Mouse (Mus musculus) mature B cell (primary cell): ENCODE results near the gene Kng2.
"Not testable (repeated sequence)": the region's sequence is repeated elsewhere in the genome, so short reads cannot be mapped to it uniquely, and the experiment has no call there.

Source experiments
- in situ Hi-C: fragments of 300-500 bp; cut with MboI; formaldehyde crosslinking; loops from 2 replicates; pipeline ENCODE4 v1.14.3; 2019

Kng2 gene

DNA sequence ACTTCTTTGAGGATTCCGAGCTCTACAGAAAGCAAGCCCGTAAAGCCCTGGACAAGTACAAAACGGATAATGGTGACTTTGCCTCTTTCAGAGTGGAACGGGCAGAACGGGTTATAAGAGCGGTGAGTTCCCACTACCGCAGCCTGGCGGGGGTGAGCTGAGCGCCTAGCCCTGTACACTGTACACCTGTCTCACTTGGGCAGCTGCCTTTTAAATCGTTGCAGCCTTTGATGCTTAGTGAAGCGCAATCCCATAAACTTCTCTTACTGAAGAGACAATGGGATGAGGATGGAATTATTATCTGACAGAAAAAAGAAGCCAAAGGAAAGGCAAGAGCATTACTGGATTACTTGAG lies 73.2 kb downstream of the Kng2 start:
- in situ Hi-C loops, result no loop called here

DNA sequence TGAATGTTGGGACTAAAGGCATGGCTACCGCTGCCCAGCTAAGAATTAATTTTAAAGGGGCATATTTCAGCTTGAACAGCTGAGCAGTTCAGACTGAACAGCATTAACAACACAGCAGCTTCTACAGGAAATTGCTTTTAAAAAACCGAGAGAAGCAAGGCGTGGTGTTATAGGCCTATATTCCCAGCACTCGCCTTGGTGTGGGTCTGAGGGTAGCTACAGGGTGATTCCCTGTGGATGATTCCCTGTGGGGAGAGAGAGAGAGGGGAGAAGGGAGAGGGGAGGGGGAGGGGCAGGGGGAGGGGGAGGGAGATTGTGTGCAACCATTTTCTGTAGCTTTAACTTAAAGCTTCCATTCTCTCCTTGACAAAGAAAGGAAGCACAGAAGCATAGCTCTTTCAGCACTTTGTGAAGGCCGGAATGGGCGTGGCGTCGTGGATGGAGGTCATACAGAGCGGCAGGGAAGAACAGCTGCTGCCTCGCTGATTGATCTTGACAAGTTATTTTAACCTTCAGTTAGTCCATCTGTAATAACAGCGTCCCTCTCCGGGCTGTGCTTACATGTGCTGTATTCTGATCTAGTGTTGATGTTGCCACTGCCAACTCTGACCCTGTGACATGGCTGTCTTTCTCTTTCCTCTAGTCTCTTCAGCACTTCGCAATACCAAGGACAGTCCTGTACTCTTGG lies 73.7 kb downstream of the Kng2 start:
- in situ Hi-C loops, result no loop called here

DNA sequence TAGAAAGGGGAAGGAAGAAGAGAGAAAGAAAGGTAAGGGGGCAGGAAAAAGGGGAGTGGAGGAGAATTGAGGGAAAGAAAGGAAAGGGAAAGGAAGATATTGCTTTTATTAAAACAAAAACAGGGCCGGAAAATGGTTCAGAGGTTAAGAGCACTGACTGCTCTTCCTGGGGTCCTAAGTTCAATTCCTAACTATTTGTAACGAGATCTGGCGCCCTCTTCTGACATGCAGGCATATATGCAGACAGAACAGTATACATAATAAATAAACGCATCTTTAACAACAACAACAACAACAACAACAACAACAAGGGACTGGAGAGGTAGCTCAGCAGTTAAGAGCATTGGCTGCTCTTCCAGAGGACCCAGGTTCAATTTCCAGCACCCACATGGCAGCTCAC lies 76.2 kb downstream of the Kng2 start:
- in situ Hi-C loops, result no loop called here

DNA sequence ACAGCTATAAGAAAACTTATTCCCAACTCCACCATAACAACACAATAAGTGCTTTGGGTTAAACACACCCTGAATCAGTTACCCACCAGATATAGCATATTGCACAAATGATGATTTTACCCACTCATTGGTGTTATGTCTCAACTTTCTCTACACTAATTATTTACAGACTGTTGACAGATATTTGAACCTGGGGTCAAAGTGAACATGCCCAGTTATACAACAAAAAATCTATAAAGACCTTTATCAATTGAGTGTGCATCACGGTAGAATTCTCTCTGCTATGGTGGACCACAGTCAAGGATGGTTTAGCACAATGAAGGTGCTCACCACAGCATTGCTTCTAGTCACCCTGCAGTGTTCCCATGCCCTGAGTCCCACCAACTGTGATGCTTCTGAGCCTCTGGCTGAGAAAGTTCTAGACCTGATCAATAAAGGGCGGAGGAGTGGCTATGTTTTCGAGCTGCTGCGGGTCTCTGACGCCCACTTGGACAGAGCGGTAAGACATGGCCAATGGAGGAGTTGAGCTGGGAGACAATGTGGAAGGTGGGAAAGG lies 78.4 kb downstream of the Kng2 start, which contains the start of gene Hrg:
Gene Hrg, plus strand, starts transcription at position 233 of the 556 bp plus-strand sequence.
- in situ Hi-C loops, result no loop called here

DNA sequence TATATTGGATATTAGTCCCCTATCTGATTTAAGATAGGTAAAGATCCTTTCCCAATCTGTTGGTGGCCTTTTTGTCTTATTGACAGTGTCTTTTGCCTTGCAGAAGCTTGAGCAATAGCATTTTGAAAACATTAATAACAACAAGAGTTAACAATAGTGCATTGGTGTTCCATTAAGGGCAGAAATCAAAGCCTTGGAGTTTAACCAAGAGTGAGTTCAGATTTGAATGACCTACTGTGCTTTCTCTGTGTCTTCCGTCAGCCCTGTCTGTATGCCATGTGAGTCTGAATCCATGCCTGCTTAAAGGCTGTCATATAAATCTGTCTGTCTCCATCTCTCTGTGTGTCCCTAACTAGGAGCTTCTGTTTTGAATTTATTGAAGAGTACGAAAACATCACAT lies 81.9 kb downstream of the Kng2 start:
- in situ Hi-C loops, result no loop called here

DNA sequence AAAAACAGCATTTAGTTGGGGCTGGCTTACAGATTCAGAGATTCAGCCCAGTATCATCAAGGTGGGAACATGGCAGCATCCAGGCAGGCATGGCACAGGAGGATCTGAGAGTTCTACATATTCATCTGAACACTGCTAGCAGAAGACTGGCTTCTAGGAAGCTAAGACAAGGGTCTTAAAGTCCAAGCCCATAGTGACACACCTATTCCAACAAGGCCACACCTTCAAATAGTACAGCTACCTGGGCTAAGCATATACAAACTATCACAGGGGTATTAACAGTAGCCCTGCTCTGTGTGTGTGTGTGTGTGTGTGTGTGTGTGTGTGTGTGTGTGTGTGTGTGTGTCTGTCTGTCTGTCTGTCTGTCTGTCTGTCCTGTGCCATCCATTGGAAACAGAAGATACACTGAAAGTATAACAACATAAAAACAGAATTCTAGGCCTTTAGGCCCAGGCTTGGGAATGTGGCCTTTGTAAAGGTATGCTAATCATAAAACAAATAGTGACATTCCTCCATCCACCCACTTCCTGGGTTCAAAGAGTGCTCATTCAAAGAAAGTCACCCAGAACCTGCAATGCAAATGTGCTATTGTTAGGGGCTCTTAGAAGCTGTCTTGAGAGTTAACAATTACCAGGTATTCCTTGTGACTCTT lies 87.3 kb downstream of the Kng2 start:
- in situ Hi-C loops, result not testable (repeated sequence)

DNA sequence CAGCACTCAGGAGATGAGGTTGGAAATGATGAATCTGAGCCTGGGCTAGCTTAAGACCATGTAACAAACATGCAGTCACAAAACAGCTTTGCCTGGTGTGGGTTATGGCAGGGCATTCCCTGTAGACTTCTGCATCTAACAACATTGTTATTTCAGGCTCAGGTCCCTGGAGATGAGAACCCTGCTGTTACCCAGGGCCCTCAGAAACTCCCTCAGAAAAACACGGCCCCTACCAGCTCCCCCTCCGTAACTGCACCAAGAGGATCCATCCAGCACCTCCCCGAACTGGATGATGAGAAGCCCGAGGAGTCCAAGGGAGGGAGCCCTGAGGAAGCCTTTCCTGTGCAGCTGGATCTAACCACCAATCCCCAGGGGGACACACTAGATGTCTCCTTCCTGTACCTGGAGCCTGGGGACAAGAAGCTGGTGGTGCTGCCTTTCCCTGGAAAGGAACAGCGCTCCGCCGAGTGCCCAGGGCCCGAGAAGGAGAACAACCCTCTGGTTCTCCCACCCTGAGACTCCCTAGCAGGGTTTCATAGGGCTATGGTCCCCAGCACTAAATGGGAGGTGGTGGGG lies 90.1 kb downstream of the Kng2 start:
- in situ Hi-C loops, result no loop called here

DNA sequence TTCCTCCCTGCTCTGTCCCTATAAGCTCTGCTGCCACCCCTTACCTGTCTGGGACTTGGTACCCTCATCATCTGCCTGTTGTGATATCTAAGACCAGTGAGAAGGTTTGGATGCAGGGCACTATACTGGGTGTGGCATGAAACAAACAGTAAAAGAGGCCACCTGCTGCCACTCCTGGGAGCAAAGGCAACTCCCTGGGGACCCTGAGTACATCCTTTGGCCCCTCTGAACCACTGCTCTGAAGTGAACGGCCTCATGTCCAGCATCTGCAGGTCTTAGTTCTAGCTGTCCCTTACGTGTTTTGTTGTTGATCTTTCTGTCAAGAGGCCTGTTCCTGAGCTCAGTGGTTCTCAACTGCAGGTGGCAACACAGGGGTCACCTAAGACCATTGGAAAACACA lies 90.7 kb downstream of the Kng2 start:
- in situ Hi-C loops, result no loop called here

DNA sequence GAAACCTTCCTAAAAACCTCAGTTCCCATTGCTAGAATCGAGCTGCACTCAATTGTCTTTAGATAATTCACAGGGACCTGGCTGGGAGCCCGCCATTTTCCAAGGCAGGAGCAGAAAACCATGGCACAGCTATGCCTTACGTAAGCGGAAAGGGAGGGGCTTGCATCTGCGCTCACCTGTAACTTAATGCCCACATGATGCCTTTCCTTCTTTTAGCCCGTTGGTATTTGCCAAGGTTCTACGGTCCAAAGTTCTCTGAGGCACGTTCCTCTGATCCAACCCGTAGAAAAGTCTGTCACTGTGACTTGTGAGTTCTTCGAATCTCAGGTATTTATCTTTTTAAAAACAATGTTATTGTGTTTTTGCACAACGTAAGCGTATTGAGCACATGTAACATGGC lies 91.7 kb downstream of the Kng2 start:
- in situ Hi-C loops, result no loop called here
